Mouse (Mus musculus) embryonic fibroblast, embryonic 13.5 days (primary cell): ENCODE data around the gene Tle4. TPM values are rescaled to one million over a fixed set of nuclear protein-coding genes. Genes with fewer than 3 reads are reported as not detected.

Experiments
- H3K27ac ChIP-seq: 2 replicates; pipeline ENCODE4 v1.5.1; 2012; ENCODE audit warnings: low read length, control low read depth, inconsistent platforms; ENCODE audit not compliant: insufficient read depth
- H3K4me1 ChIP-seq: 2 replicates; pipeline ENCODE4 v1.6.1; 2011; ENCODE audit warnings: low read length; ENCODE audit not compliant: control insufficient read depth, insufficient read depth
- H3K4me3 ChIP-seq: 2 replicates; pipeline ENCODE4 v1.5.1; 2011; ENCODE audit warnings: mild to moderate bottlenecking, control low read depth, low read length; ENCODE audit not compliant: insufficient read depth
- CTCF ChIP-seq: IDR thresholded peaks from 2 replicates; pipeline ENCODE4 v1.5.1; 2011; ENCODE audit warnings: mild to moderate bottlenecking, control low read depth, low read length, moderate library complexity, borderline replicate concordance; ENCODE audit not compliant: insufficient read depth
- POLR2A ChIP-seq: IDR thresholded peaks from 2 replicates; pipeline ENCODE4 v1.6.1; 2011; ENCODE audit warnings: low read depth, mild to moderate bottlenecking, control low read depth, low read length, moderate library complexity
- polyA plus RNA-seq: library from polyadenylated mRNA; stranded (reverse); fragments of >200 nt; gene quantifications from 2 replicates; pipeline ENCODE4 v1.2.4, GENCODE M21; 2011; ENCODE audit warnings: low read depth; ENCODE audit not compliant: missing spikeins, insufficient read length

Gene Tle4
- polyA plus RNA-seq, 1 experiment = 7.1 TPM

DNA sequence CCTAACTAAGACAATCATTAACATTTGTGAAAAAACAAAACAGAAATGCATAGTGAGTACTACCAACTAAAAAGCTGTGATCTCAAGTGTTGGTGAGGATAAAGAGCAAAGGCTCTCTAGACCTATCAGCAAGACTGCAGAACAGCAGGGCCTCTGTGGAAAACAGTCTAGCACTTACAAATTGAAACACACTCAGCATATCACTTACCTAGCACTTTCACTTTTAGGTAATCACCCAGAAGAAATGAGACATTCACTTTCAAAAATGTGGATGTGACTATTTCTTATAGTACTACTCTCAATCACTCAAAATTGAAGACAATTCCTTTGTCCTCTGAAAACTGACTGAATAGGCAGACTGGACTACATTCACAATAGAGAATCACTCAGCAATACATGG lies 63.4 kb downstream of the Tle4 start:
- Histone ChIP-seq H3K27ac (no peak overlapping the region), H3K4me3 (no peak overlapping the region), H3K4me1 (no peaks in the 10 kb centered on the region)
- TF ChIP-seq CTCF = no peak
- TF ChIP-seq POLR2A = no peak

DNA sequence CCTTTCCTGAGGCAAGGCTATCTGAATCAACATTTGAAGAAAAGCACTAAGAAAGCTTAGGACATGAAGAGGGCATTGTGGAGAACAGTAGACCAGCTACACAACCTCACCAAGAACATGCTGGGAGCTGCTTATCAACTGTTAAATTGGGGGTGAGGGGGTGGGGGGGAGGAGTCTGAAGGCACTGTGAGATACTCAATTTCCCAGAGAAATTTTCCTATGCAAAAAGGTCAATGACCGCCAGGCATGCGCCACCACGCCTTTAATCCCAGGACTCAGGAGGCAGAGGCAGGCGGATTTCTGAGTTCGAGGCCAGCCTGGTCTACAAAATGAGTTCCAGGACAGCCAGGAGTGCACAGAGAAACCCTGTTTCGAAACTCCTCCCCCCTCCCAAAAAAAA lies 65.0 kb downstream of the Tle4 start:
- TF ChIP-seq POLR2A = no peak
- TF ChIP-seq CTCF = no peak

GRCm38 (mm10) chr19:14520098-14520802 lies 77.6 kb downstream of the Tle4 start:
- no peak overlapping the region for H3K4me3 ChIP-seq
- no peak for TF ChIP-seq POLR2A
- no peak for TF ChIP-seq CTCF

More for the DNA sequence above, 65.0 kb downstream of the Tle4 start:
- no peak overlapping the region for H3K27ac ChIP-seq
- no peaks in the 10 kb centered on the region for H3K4me1 ChIP-seq
- no peak overlapping the region for H3K4me3 ChIP-seq

DNA sequence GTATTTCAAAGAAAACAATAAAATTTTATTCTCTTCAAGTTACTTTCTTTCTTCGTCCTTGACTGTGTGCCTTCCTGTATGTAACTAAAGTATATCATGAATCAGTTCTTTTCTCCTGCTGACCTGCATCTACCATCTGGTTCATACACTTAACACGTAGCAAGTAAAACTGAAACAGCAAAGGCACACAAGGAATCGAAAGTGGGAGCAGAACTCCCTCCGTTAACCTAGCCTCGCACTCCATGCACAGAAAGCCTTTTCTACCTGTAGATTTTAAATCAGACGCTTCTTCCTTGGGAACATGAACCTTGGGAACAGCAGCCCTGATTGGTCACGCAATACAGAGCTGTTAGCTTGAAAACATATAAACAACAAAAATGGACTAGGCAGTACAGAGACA lies 78.7 kb downstream of the Tle4 start:
- no peak overlapping the region for H3K27ac ChIP-seq
- TF ChIP-seq POLR2A (no peak), CTCF (no peak)
- no peak overlapping the region for H3K4me3 ChIP-seq
- no peaks in the 10 kb centered on the region for H3K4me1 ChIP-seq

More at GRCm38 (mm10) chr19:14520098-14520802, 77.6 kb downstream of the Tle4 start:
- H3K27ac ChIP-seq = no peak overlapping the region
- no peaks in the 10 kb centered on the region for H3K4me1 ChIP-seq

DNA sequence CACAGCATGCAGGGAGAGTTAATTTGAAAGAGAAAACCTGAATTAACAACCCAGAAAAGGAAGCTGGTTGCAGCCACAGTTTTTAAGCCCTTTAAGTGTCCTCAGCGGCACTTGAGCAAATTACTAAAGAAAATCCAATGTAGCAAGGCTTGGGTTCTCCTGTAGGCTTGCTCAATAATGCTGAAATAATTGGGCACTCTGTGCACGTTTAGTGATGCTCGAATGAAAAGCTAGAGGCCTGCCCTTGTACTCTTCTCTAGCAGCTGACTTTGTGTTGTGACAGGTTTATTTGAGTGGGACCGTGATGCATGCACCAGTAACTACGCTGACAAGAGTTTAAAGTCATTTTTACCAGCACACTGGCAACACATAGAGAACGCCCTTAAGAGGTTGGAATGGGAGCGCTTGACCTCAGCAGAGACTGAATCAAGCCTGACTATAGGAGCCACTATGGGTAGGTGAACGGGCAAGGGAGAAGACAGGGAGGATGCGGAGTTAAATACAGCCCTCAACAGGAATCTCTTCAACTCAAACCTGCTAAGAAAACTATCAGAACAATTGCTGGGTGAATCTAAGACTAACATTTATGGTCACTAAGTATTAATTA lies 79.3 kb downstream of the Tle4 start:
- H3K27ac ChIP-seq = no peak overlapping the region
- H3K4me1 ChIP-seq = no peaks in the 10 kb centered on the region
- H3K4me3 ChIP-seq = no peak overlapping the region
- TF ChIP-seq CTCF (no peak), POLR2A (no peak)

GRCm38 (mm10) chr19:14516420-14516819 lies 81.4 kb downstream of the Tle4 start:
- H3K4me3 ChIP-seq = no peak overlapping the region
- H3K4me1 ChIP-seq = no peaks in the 10 kb centered on the region
- no peak for TF ChIP-seq CTCF
- no peak for TF ChIP-seq POLR2A
- H3K27ac ChIP-seq = no peak overlapping the region

- no peaks in the 10 kb centered on the region for H3K4me1 ChIP-seq
- TF ChIP-seq POLR2A (no peak), CTCF (no peak)
- H3K4me3 ChIP-seq = no peak overlapping the region
Measured at GRCm38 (mm10) chr19:14508819-14509218, 89.0 kb downstream of the Tle4 start.

DNA sequence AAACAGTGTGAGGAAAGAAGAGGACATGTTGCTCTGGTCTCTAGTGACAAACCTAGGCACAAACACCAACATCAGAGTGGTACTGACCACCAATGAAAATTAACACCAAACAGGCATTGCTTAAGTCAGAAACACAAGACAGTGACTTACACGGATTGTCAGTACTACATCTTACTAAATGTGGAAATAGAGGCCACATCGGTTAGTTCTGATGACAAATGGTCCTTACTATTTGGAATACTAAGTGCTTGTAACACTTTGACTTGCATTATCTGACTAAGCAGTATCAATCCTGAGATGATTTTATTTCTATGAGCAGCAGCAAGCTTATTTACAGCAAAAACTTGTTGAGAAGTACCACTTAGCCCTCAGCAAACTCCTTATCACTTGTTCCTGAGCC lies 89.9 kb downstream of the Tle4 start:
- Histone ChIP-seq H3K4me3 (no peak overlapping the region), H3K27ac (no peak overlapping the region), H3K4me1 (no peaks in the 10 kb centered on the region)
- no peak for TF ChIP-seq POLR2A
- no peak for TF ChIP-seq CTCF

More at GRCm38 (mm10) chr19:14508819-14509218, 89.0 kb downstream of the Tle4 start:
- H3K27ac ChIP-seq = no peak overlapping the region

DNA sequence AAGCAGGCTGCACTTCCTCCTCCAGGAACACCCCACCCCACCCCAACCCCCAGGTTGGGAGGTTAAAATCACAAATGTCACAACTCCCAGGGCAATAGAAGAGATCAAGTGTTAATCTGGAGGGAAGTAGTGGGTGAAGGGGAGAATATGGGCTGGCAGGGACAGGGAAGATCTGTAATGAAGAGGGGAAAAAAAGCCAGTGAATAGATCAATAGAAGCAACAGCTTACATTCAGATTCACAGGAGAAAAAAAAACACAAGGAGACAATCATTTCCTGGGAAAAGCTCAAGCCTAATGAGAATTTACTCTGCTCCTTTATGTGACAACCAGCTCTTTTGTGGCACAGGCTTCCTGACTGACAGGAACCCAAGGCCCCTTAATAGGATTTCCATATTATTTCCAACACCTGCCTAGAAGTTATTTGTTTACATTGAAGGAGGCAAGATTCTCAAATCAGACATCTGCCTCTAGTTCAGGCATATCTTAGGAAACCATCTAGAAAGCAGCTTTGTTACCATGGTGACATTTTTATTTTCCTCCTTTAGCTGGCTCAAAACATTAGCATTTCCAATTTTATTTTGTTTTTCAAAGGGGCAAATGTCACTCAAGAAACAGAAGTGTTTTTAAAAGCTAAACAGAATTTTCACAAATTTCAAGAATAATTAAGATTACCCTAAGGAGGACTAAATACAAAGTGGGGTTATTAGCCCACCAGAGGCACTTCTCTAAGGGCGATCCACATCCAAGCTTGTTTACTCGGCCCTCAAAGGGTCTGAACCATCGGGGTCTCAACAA lies 90.8 kb downstream of the Tle4 start:
- no peak for TF ChIP-seq POLR2A
- no peak for TF ChIP-seq CTCF
- H3K4me1 ChIP-seq = no peaks in the 10 kb centered on the region
- H3K27ac ChIP-seq = no peak overlapping the region
- no peak overlapping the region for H3K4me3 ChIP-seq

- no peak overlapping the region for H3K27ac ChIP-seq
- no peaks in the 10 kb centered on the region for H3K4me1 ChIP-seq
- H3K4me3 ChIP-seq = no peak overlapping the region
- TF ChIP-seq POLR2A = no peak
- TF ChIP-seq CTCF = no peak
Measured at GRCm38 (mm10) chr19:14505885-14506548, 91.8 kb downstream of the Tle4 start.
